In the genomic region with DNA sequence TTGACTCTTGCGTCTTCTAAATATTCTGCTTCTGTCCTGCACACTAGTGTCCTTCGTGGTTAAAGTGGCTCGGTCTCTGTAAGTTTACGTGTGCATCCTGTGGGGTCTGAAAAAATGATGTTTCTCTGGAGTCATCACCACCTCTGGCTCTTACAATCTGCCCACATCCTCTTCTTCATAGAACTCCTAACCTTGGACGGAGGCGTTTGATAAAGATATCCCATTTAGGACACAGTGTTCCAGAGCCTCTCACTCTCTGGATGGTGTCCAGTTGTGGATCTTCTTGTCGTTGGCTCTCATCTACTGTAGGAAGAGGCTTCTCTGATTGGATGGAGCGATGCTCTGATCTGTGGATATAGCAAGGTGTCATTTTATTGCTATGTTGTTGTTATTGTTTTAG, we compare ENCODE assay signal across 12 mouse cellular contexts.
DNase-seq lines count a peak whose midpoint lies in the region; ATAC-seq and TF ChIP-seq lines count a peak whose summit lies in the region.
"Had no signal": no experiment of that assay in that cellular context is flagged by ENCODE, and none has a peak within 500 bp of the region (broad histone marks: within the 10 kb centered on the region; RNA-seq: fewer than 3 reads in every experiment).

No protein-coding gene starts in this region.

- no peaks in the 10 kb centered on the region for H3K36me3 ChIP-seq in intestine, embryonic 16.5 days (ENCODE audit: control insufficient read depth, insufficient read depth, low read length)
- H3K36me3 ChIP-seq: embryonic facial prominence, embryonic 12.5 days; forebrain, embryonic 12.5 days; limb, embryonic 12.5 days had no signal

- H3K4me2 ChIP-seq in intestine, embryonic 16.5 days (ENCODE audit: low read depth, low read length), result no peak overlapping the region
- H3K4me2 ChIP-seq: embryonic facial prominence, embryonic 12.5 days; forebrain, embryonic 12.5 days; limb, embryonic 12.5 days had no signal

- intact Hi-C loops in heart, postnatal 25 days (cut with DNase I), result loop anchor here (2.0 kb wide), 1 partner anchor 102 kb away; the partner anchor contains the start of gene Heg1
- intact Hi-C loops in left cerebral cortex, adult 2 months (cut with DNase I), result loop anchor here (5.0 kb wide), 1 partner anchor 100 kb away; the partner anchor contains the start of gene Heg1

- H3K9me3 ChIP-seq in intestine, embryonic 16.5 days (ENCODE audit: control insufficient read depth, low read length), result no peaks in the 10 kb centered on the region
- H3K9me3 ChIP-seq: embryonic facial prominence, embryonic 12.5 days; forebrain, embryonic 12.5 days; limb, embryonic 12.5 days had no signal

- H3K9ac ChIP-seq in intestine, embryonic 16.5 days (ENCODE audit: low read depth, low read length), result no peak overlapping the region
- H3K9ac ChIP-seq: embryonic facial prominence, embryonic 12.5 days; forebrain, embryonic 12.5 days; limb, embryonic 12.5 days had no signal

- ATAC-seq in intestine, embryonic 16.5 days, result no peak

- H3K27me3 ChIP-seq in intestine, embryonic 16.5 days (replicated peaks; ENCODE audit: control insufficient read depth, insufficient read depth, low read length), result no peaks in the 10 kb centered on the region
- H3K27me3 ChIP-seq: embryonic facial prominence, embryonic 12.5 days; forebrain, embryonic 12.5 days; limb, embryonic 12.5 days had no signal

- peak overlapping the region; percentile 47; the same call in 1 of the 2 replicates for H3K27ac ChIP-seq in left cerebral cortex, adult 2 months
- H3K27ac ChIP-seq in cortical plate, adult 2 months (ENCODE audit: insufficient read depth, low read length), result 0 out of 2 replicates have a peak overlapping the region, but pooled peaks have one; percentile 28
- peak overlapping the region; percentile 88; the same call in 1 of the 2 replicates for H3K27ac ChIP-seq in intestine, embryonic 16.5 days (ENCODE audit: low read length)
- H3K27ac ChIP-seq: embryonic facial prominence, embryonic 12.5 days; forebrain, embryonic 12.5 days had no signal

- TF ChIP-seq POLR2A in cortical plate, adult 2 months (IDR thresholded peaks at IDR 0.05; ENCODE audit: extremely low read depth, insufficient read depth, low read length), result no peak

- peak; percentile 96 for DNase-seq in heart, adult 11 months
- DNase-seq in heart, postnatal 25 days (ENCODE audit: low spot score), result no peak
- no peak for DNase-seq in left cerebral cortex, adult 2 months (ENCODE audit: extremely low spot score in 1 of 2, low spot score in 2 of 2)
- no peak for DNase-seq in left cerebral cortex, adult 11 months (ENCODE audit: low spot score)
- DNase-seq in frontal cortex, adult 2 months (ENCODE audit: extremely low spot score in 1 of 2, low spot score in 1 of 2), result no peak
- no peak for DNase-seq in adrenal gland, adult (ENCODE audit: inconsistent age in 2 of 2, low spot score in 1 of 2)
- DNase-seq: cerebellum, adult 9-10 months had no signal

- no peak for TF ChIP-seq CTCF in left cerebral cortex, adult 2 months (IDR thresholded peaks at IDR 0.05)
- no peak for TF ChIP-seq CTCF in cortical plate, adult 2 months (IDR thresholded peaks at IDR 0.05; ENCODE audit: extremely low read depth, insufficient read depth, low read length)

- H3K4me1 ChIP-seq in cortical plate, adult 2 months (ENCODE audit: control insufficient read depth, insufficient read depth, low read length), result no peaks in the 10 kb centered on the region; the same call in 1 of the 2 replicates
- peaks cover 43% of the 10 kb centered on the region for H3K4me1 ChIP-seq in intestine, embryonic 16.5 days (ENCODE audit: control insufficient read depth, insufficient read depth, low read length)

- H3K4me3 ChIP-seq in left cerebral cortex, adult 2 months, result no peak overlapping the region
- H3K4me3 ChIP-seq in cortical plate, adult 2 months (ENCODE audit: insufficient read depth, low read length), result no peak overlapping the region
- H3K4me3 ChIP-seq in intestine, embryonic 16.5 days (ENCODE audit: low read length), result no peak overlapping the region
- H3K4me3 ChIP-seq: embryonic facial prominence, embryonic 12.5 days; forebrain, embryonic 12.5 days; limb, embryonic 12.5 days had no signal

- WGBS in intestine, embryonic 16.5 days, result 83% methylated on average over 8 of the region's 8 CpGs

Comparison
In these comparisons a context has a peak if more than half of its experiments do, and no peak if none do; other contexts are left out.
1. H3K27ac ChIP-seq: peak in every context shown above with its lines; median percentile 88 in intestine, embryonic 16.5 days; 47 in left cerebral cortex, adult 2 months; 28 in cortical plate, adult 2 months.